Mouse (Mus musculus) cerebellum, adult 11 months (tissue): Measurements from ENCODE around the gene Hmbs.
"Not testable (repeated sequence)": the region's sequence is repeated elsewhere in the genome, so short reads cannot be mapped to it uniquely, and the experiment has no call there.

Source experiments
- DNase-seq: peaks from one replicate; pipeline ENCODE4 v3.0.0; 2022

The Hmbs gene

DNA sequence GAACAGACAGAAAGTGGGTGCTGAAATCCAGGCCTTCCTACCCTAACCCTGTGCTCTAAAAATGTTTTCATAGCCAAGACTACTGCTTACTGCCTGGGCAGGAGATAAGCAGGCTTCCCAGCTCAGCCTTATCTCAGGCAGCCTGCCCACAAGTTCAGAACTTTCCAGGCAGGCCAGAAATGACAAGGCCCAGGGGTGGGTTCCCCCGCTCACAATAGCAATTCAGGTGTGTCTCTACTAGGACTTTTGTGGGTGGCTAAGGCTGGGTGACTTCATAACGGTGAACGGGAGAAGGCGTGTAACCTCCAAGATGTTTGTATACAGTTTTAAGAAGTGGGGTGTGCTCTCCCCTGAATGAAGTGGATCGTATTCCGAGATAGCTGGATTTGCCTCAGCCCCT is 738 bp downstream of the Hmbs start:
- DNase-seq: no peak

DNA sequence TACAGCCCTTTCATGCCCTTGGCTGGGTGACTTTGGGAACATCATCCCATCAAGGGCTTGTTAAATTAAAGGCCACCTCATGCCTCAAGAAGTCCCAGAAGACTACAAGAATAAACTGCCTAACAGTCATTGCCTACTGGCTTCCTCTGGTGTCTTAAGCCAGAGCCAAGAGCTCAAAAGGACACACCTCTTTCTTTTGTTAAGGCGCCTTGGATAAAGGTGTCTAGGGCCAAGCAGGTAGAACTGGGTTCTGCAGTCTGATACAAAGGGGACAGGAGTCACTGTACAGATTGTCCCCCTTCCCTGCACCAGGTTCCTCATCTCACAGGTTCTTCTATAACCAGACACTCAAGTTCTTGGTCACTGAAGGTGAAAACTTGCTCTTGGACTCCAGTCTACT is 1.4 kb downstream of the Hmbs start:
- no peak for DNase-seq

DNA sequence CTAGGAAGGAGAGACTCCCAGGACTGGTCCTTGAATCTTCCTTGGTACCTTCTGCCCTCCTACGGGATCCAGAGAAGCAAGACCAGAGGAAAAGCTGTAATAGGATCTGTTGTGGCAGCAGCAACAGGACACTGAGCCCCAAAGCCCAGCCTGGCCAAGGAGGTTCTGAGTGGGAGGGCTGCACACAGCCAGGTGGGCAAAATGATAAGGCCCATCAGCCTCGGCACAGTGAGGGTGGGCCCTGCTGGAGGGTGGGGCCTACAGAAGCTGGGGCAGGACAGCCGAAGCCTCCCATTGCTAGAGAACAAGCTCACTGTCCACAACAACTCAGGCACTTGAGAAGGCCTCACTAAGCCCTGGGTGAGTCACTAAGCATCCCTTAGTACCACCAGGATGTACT is 1.9 kb downstream of the Hmbs start:
- DNase-seq: no peak

DNA sequence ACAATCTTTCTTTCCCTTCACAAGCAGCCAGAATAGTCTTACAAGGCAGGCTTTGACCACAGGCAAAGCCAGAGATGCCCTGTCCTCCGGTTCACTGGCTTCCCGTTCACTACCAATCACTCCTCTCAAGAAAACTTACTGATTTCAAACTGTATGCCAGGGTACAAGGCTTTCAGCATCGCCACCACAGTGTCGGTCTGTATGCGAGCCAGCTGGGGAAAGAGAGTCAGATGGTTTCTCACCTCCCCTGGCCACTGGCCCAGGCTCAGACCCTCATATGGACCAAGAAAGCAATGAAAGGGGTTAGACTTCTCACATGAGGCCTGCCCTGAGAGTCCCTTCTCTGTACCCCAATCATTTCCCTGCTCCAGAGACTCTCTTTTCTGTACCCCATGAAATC is 2.5 kb downstream of the Hmbs start:
- no peak for DNase-seq

DNA sequence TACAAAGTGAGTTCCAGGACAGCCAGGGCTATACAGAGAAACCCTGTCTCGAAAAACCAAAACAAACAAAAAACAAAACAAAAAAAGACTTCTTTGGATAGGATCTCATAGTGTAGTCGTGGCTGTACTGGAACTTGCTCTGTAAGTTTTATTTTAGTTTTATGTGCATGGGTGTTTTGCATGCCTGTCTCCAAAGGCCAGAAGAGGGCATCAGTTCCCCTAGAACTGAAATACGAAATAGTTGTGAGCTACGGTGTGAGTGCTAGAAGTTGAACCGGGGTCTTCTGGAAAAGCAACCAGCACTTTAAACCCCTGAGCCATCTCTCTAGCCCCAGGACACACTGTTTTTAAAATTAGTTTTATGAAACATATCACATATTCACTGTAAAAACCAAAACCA is 5.5 kb downstream of the Hmbs start:
- no peak for DNase-seq

DNA sequence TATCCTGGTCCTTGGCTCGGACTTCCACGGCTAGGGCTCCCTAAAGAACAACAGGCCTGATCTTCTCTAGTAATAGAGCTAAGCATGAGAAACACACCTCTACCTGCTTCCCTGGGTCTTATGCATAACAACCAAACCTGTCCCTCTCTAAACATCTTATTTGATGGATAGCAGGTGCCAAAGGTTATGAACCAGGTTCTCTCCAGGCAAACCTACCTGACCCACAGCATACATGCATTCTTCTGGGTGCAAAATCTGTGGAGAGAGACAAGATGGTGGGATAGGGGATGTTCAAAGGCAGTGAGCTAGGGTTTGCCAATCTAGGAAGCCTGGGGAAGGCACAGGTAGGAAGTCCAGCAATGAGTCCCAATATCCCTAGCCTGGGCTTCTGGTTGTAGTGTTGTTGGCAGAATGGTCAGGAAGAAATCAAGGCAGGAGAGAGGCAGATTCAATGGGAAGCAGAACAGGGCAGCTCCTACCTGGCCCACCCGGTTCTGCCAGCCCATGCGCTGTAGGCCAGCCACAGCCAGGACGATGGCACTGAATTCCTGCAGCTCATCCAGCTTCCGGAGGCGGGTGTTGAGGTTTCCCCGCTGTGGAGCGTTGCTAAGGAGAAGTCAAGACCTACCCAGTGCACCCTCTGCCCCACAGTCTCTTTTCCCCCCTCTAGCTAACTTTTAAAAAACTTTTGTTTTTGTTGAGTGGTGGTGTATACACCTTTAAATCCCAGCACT is 6.4 kb downstream of the Hmbs start:
- no peak for DNase-seq

DNA sequence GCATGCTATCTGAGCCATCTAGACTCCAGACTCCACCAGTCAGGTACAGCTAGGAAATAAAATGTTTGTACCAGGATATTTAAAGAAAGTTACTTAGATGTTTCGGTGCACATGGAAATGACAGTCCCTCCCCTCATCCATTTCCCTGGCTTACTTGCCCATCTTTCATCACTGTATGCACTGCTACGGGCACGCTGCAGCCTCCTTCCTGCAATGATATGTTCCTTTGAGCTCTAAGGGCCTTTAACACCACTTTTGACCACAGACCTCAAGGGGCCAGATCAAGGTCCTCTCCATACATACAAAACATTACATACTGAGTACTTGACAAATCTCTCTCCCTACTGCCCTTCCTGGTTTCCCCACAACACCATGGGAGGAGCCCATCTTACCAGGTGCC is 7.1 kb downstream of the Hmbs start:
- no peak for DNase-seq

DNA sequence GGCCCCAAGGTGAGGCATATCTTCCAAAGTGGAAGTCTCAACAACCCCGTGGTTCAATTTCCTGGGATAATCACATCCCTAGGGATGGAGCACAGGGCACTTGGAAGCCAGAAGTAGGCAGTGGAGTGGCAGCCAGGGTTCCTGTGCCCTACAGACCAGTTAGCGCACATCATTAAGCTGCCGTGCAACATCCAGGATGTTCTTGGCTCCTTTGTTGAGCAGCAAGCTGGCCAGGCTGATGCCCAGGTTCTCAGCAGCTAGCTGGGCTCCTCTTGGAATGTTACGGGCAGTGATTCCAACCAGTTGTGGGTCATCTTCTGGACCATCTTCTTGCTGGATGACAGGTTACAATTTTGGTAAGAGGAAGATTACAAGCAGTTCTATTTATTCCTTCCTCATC is 7.5 kb downstream of the Hmbs start:
- DNase-seq: not testable (repeated sequence)

DNA sequence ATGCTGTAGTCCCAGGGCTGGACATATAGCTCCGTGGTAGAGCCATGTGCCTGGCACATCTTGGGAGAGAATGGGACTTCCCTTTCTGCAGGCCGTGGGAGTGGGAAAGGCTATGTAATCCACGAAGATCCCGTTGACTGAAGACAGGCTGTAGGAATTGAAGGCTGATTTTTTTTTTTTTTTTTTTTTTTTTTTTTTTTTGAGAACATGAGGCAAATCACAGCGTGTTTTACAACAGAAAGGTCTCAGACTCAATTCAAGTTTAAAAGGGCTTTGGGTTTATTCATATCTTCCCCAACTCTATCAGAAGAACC is 8.0 kb downstream of the Hmbs start:
- no peak for DNase-seq

DNA sequence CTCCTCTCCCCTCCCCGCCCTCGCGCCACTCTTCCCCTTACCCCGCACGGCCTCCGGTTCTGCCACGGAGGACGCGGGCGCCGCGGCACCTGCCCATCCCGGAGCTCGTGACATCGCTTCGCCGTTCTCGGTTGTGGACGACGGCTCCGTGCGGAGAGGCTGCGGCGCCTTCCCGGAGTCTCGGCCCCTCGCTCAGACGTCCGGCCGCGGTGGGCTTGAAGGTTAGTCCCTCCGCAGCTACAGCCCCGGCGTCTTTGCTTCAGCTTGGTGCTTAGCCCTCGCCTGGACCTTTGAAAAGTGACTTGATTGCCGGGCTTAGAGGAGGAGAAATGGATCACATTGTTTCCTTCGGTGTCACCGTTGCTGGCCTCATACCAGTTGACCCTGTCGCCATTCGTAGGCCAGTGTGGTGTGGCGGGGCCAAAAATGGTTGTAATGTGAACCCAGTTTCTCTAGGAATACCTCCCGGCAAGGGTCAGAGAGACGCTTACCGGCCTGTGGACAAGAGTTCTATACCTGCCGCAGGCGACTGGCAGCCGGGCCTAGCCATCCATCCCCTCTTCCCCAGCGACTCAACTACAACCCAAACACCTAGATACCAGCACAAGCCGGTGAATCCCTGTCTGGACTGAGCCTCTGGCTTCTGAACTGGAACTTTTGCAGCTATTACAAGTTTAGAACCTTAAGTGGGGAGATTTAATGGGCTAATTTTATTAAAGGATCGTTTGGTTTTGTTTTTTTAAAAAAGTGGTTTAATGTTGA is 8.5 kb downstream of the Hmbs start:
- peak; percentile 35 for DNase-seq

DNA sequence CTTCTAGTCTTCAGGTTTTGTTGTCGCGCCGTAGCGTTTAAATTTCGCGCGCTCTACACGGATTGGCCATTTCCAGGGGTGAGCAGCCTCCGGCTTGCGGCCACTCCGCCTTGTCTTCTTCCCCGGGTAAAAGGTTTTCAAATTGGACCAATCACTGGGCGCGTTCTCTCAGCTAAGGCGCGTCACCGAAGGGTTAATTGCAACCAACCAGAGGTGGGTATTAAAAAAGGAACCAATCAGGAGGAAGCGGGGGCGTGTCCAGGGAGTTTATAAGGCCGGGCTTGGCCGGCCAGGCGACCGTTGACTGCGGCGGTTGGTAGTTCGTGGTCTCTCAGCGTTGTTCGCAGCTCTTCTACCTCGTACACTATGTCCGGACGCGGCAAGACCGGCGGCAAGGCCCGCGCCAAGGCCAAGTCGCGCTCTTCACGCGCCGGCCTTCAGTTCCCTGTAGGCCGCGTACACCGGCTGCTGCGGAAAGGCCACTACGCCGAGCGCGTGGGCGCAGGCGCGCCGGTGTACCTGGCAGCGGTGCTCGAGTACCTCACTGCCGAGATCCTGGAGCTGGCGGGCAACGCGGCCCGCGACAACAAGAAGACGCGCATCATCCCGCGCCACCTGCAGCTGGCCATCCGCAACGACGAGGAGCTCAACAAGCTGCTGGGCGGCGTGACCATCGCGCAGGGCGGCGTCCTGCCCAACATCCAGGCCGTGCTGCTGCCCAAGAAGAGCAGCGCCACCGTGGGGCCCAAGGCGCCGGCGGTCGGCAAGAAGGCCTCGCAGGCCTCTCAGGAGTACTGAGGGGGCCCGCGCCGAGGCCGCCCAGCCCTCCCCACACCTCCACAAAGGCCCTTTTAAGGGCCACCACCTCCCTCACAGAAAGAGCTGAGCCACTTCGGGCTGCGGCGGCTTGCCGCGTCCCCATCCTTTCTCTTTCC is 9.4 kb downstream of the Hmbs start, which contains the start of gene H2afx:
Gene H2afx, plus strand, starts transcription at position 299 of the 935 bp plus-strand sequence.
- DNase-seq: peak; percentile 98

DNA sequence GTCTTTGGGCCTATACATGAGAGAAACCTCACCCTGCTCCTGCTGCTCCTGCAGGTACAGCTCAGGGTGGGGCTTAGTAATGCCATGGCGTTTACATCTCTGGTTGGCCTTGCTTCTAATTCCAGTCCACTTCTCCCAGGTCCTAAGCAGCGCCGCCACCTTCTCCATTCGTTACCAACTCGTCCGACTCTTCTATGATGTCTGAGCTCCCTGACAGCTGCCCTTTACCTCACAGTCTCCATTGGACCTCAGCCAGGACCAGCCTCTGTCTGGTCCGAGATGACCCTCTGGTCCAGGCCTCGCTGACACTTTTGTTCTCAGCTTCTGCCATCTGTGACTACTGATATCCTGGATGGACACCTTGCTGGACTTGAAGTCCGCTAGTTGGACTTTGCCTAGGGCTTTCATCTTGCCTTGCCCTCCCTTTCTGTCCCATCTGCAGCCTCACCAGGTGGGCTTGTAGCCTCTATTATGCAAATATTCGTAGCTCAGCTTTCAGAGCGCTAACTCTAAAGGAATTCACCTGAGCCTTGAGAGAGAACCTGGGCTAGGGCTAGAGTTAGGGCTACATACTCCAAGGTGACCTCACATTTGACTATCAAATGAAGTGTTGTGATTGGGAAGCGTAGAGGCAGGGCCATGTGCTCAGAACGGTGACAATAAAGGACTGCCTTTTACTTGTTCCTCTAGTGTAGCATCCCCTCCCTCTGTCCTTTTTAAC is 10.9 kb downstream of the Hmbs start:
- DNase-seq: peak; percentile 39

DNA sequence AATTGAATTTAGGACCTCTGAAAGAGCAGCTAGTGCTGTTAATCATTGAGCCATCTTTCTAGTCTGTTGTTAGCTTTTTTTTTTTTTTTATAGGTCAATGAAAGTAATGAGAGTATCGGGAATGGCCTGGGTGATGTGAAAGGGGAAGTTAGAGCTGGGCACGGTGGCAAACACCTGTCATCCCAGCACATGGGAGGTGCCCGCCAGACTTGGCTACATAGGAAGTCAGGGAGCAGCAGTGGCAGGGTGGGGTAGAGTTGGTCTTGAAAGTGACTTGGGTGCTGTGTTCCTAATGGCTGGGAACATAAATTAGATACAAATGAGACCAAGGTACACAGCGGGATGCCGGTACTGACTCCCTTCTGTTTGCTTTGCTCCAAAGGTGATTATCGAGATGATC is 13.3 kb downstream of the Hmbs start:
- no peak for DNase-seq

DNA sequence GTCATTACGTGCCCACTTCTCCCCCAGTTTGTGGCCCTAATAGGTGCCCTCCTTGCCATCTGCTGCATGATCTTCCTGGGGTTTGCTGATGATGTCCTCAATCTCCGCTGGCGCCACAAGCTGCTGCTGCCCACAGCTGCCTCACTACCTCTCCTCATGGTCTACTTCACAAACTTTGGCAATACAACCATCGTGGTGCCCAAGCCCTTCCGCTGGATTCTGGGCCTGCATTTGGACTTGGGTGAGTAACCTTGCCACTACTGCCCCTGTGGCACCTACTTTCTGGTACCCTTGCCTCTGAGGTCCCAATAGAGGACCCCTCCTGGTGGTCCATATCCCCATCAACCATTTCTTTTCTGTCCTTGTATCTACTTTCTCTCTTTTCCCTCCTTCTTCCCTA is 16.1 kb downstream of the Hmbs start:
- DNase-seq: no peak

DNA sequence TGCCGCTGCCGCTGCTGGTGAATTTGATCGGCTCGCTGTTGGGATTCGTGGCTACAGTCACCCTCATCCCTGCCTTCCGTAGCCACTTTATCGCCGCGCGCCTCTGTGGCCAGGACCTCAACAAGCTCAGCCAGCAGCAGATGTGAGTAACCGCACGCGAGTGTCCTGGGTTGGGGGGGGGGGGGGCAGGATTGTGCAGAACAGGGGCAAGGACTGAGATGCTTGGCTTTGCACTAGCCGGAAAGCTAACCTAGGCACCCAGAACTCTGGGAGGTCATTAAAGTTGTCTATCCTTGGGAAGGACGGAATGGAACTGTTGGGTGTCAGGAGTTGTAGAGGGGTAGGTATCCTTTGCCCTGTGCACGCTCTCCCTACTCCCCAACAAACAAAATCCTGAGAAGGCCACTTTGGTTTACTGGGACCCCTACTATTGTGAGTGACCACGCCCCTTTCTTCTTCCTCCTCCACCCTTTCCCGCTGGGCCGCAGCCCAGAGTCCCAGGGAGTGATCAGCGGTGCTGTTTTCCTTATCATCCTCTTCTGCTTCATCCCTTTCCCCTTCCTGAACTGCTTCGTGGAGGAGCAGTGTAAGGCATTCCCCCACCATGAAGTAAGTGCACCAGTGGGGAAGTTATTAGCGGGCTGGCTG is 16.8 kb downstream of the Hmbs start:
- DNase-seq: no peak

DNA sequence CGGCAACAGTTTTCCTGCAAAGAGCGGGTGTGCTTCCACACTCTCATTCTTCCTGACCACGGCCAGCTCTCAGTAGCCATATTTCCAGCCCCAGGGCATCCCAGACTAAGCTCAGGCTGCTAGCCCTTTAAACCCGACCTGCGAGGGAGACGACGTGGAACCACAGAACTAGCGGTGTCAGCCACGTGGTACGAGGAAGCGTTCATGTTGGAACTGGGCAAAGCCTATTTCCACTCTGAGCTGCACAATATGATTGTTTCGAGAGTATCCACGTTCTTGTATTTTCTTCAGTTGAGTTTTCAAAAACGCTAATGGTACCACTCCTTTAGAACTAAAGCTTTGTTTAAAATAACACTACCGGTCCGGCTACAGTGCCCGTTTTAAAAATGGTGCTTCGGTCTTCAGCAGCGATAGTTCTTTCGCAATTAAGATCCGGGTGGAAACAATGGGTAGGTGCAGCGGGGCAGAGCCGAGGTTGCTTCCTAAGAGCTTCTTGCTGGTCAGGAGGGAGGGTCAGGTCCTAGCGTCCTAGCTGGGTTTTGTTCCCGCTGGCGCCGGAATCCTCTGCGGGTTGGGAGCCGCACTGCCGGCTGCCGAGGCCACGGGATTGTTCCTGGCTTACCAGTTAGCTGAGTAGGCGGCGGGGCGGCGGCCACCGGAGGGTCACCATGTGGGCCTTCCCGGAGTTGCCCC is 17.5 kb downstream of the Hmbs start:
- peak; percentile 80 for DNase-seq

DNA sequence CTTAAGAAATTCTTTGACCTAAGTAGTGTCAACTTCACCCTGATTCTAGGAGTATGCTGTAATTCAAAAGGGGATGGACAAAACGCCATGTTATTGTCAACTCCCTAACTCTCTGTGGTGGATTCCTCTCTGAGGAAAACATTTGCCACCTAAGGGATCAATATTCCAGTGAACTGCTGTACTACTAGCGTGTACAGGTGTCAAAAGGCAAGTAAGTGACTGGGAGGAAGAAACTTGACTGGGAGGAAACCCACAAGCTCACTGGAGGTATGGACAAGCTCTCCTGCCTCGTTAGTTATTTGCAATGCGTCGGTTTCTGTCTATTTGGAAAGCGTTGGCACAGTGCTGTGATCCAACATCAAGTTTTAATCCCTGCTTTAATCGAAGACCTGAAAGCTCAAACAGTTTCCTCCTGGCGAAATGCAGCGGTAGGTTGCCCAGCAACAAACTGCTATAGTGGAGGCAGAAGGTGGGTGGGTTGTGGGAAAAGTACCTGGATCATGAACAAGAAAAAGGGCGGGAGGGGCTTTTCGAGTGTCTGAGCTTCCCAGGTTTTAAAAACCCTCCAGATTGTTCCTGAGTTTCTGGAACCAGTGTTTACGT is 18.2 kb downstream of the Hmbs start, which contains the start of gene Dpagt1:
Gene Dpagt1, plus strand, starts transcription at position 252 of the 603 bp plus-strand sequence.
- DNase-seq: no peak

DNA sequence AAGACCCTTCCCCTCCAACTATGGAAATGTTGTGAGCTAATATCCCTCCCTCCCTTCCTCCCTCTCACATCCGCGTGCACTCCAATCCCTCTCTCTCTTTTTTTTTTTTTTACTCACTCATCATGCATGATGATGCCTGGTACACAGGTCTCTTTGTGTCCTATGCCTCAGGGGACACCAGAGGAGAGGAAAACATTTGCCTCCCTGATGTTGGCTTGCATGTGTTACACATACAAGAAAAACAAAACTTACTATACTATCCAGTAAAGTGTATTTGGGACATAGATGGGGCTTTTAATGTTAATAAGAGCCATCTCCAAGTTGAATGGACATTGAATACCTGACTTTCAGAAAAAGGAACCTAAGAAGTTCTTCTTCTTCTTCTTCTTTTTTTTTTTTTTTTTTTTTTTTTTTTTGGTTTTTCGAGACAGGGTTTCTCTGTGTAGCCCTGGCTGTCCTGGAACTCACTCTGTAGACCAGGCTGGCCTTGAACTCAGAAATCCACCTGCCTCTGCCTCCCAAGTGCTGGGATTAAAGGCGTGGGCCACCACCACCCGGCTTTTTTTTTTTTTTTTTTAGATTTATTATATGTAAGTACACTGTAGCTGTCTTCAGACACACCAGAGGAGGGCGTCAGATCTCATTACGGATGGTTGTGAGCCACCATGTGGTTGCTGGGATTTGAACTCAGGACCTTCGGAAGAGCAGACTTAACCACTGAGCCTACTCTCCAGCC is 18.8 kb downstream of the Hmbs start:
- not testable (repeated sequence) for DNase-seq

DNA sequence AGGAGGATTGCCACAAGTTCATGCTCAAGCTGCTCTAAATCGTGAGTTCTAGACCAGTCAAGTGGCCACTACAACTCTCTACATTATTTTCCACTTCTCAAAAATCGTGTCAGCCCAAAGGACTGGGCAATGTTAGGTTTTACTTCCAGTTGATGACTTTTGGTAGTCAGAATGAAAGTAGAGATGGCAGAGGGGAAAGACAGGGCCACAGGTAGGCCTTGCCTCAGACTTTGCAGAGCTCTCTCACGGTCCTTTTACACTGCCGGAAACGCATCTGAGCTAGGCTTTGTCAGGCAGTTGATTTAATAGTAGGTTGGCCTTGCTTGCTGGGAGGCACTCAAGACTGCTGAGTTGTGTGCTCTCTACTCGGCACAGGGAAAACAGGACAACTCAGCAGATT is 19.9 kb downstream of the Hmbs start:
- no peak for DNase-seq

DNA sequence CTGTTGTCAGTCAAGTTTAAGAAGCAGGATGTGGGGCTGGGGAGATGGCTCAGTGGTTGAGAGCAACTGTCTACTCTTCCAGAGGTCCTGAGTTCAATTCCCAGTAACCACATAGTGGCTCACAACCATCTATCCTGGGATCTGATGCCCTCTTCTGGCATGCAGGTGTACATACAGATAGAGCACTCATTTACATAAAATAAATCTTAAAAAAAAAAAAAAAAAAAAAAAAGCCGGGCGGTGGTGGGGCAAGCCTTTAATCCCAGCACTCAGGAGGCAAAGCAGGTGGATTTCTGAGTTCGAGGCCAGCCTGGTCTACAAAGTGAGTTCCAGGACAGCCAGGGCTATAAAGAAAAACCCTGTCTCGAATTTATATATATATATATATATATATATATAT is 20.4 kb downstream of the Hmbs start:
- not testable (repeated sequence) for DNase-seq

DNA sequence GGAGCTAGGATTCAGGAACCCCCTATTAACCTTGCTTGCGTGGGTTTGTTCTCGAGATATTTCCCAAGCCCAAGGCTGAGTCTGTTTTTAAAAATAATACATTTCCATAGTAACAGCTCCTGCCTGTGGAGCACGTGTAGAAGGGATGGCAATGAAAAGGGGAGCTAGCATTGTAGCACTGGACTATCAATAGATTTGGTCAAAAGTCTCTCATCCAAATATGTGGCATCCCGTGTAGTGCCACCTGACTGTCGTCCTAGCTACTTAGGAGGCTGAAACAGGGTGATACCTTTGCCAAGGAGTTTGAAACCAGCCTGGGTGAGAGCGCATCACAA is 23.3 kb downstream of the Hmbs start:
- no peak for DNase-seq
